Mouse (Mus musculus) ES-E14 (cell line): ENCODE results near the gene Esyt2.

ENCODE experiments used
- HCFC1 ChIP-seq: IDR thresholded peaks from 2 replicates; pipeline ENCODE4 v1.6.1; 2012; ENCODE audit warnings: low read length, inconsistent platforms, borderline replicate concordance; ENCODE audit not compliant: insufficient read depth
- ZC3H11A ChIP-seq: IDR thresholded peaks from 2 replicates; pipeline ENCODE4 v1.6.1; 2012; ENCODE audit warnings: low read depth, mild to moderate bottlenecking, inconsistent platforms, low read length, borderline replicate concordance

GRCm38 (mm10) chr12:116275631-116276030, 5.4 kb upstream of the Esyt2 start:
- TF ChIP-seq ZC3H11A (no peak), HCFC1 (no peak)
